Mouse (Mus musculus): ENCODE results near the gene Ppargc1a. TPM values are rescaled to one million over a fixed set of nuclear protein-coding genes. Genes with fewer than 3 reads are reported as not detected.

Ppargc1a gene
- polyA plus RNA-seq, 1 experiment from 2014 or later, result 5.4 TPM

DNA sequence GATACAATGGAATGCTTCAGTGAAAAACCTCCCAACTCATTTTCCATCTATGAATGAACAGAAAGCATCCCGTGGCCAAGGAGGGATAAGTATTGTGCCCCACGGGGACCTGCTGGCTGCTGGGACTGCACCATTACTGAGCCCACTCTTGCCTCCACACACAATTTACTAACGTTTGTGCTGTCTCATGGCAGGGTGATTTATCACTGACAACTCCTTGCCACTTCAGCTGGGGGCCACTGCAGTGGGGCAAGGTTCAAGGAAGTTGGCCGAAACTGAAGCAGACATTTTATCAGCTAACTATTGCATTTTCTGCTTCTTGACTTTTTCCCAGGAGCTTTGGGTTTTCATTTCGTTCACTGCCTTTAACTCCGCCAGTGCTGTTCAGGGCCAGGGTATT, 17.5 kb upstream of the Ppargc1a start:
- no peak overlapping the region for H3K27ac ChIP-seq (ENCODE audit: low read depth, low read length)
- no peak overlapping the region for H3K9ac ChIP-seq (ENCODE audit: low read length)
- H3K27me3 ChIP-seq (replicated peaks; ENCODE audit: control insufficient read depth, insufficient read depth, low read length), result no peaks in the 10 kb centered on the region
- no peaks in the 10 kb centered on the region for H3K9me3 ChIP-seq (replicated peaks; ENCODE audit: control insufficient read depth, low read length)
- DNase-seq (ENCODE audit: low spot score) (no peak), ATAC-seq (no peak)
- H3K36me3 ChIP-seq (ENCODE audit: control insufficient read depth, insufficient read depth, low read length), result no peaks in the 10 kb centered on the region
- 68% methylated on average over 6 of the region's 6 CpGs for WGBS
- H3K4me2 ChIP-seq (ENCODE audit: low read length), result no peak overlapping the region
- H3K4me3 ChIP-seq (ENCODE audit: low read depth, low read length), result no peak overlapping the region
- no peaks in the 10 kb centered on the region for H3K4me1 ChIP-seq (ENCODE audit: control insufficient read depth, insufficient read depth, low read length)

DNA sequence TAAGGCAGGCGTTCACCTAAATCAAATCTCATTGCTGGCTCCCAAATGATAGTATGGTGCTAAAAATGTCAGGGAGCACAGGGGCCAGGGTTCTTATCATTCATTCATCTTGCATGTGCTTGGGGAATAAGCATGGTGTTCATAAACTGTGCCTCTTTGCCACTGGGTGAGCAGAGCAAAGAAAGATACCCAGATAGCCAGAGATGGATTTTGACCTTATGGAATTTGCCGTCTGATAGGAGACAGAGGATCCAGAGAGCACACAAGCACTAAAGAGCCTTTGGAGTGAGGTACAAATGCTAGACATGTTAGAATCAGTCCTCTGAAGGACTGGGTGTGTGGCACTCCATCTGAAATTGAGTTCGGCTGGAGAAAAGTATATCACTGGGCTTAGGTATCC, 16.7 kb upstream of the Ppargc1a start:
- H3K4me3 ChIP-seq (ENCODE audit: low read depth, low read length), result no peak overlapping the region
- no peak for ATAC-seq
- H3K9ac ChIP-seq (ENCODE audit: low read length), result no peak overlapping the region
- no peaks in the 10 kb centered on the region for H3K4me1 ChIP-seq (ENCODE audit: control insufficient read depth, insufficient read depth, low read length)
- WGBS, result 89% methylated on average over 3 of the region's 3 CpGs
- DNase-seq (ENCODE audit: low spot score), result no peak
- H3K4me2 ChIP-seq (ENCODE audit: low read length), result no peak overlapping the region
- no peak overlapping the region for H3K27ac ChIP-seq (ENCODE audit: low read depth, low read length)
- no peaks in the 10 kb centered on the region for H3K27me3 ChIP-seq (replicated peaks; ENCODE audit: control insufficient read depth, insufficient read depth, low read length)
- H3K9me3 ChIP-seq (replicated peaks; ENCODE audit: control insufficient read depth, low read length), result no peaks in the 10 kb centered on the region
- no peaks in the 10 kb centered on the region for H3K36me3 ChIP-seq (ENCODE audit: control insufficient read depth, insufficient read depth, low read length)

DNA sequence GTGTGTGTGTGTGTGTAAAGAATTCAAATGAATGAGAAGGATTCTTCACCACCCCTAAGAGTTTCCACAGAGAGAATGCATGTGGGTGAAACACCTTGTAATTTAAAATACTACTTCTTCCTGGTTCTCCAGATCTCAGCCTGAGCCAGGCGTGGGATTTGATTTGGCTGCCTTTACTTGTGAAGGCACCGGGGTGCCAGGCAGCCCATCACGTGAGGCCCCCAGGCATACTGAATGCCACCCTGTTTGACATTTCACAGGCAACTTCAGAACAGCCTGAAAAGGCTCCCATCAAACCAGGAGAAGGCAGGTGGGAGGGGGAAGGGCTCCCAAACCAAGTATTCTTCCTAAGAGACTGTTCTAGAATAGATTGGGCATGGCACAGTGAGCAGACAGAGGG, 16.1 kb upstream of the Ppargc1a start:
- H3K9ac ChIP-seq (ENCODE audit: low read length), result no peak overlapping the region
- H3K36me3 ChIP-seq (ENCODE audit: control insufficient read depth, insufficient read depth, low read length), result no peaks in the 10 kb centered on the region
- no peak overlapping the region for H3K4me2 ChIP-seq (ENCODE audit: low read length)
- no peak overlapping the region for H3K4me3 ChIP-seq (ENCODE audit: low read depth, low read length)
- H3K27me3 ChIP-seq (replicated peaks; ENCODE audit: control insufficient read depth, insufficient read depth, low read length), result no peaks in the 10 kb centered on the region
- 77% methylated on average over 3 of the region's 3 CpGs for WGBS
- no peaks in the 10 kb centered on the region for H3K4me1 ChIP-seq (ENCODE audit: control insufficient read depth, insufficient read depth, low read length)
- ATAC-seq, result no peak
- H3K9me3 ChIP-seq (replicated peaks; ENCODE audit: control insufficient read depth, low read length), result no peaks in the 10 kb centered on the region
- no peak overlapping the region for H3K27ac ChIP-seq (ENCODE audit: low read depth, low read length)
- DNase-seq (ENCODE audit: low spot score), result no peak

DNA sequence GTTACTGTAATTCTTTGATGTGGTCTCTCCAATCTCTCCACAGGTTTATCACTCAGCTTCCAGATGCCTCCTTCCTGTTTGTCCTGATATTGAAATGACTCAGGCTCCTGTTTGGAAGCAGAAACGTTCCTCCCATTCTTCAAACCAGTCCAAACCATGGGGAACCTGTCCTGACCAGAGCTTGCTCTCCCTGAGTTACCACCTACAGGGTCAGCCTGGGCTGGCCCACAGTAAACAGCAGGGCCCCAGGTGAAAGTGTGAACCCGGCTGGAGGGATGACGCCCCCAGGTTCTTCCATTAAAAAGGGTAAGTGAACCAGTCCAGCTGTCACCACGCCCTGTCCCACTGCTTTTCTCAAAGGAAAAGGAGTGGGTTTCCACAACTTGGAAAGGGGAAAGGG, 15.5 kb upstream of the Ppargc1a start:
- H3K36me3 ChIP-seq (ENCODE audit: control insufficient read depth, insufficient read depth, low read length), result no peaks in the 10 kb centered on the region
- H3K4me2 ChIP-seq (ENCODE audit: low read length), result no peak overlapping the region
- no peak overlapping the region for H3K27ac ChIP-seq (ENCODE audit: low read depth, low read length)
- no peaks in the 10 kb centered on the region for H3K27me3 ChIP-seq (replicated peaks; ENCODE audit: control insufficient read depth, insufficient read depth, low read length)
- H3K4me1 ChIP-seq (ENCODE audit: control insufficient read depth, insufficient read depth, low read length), result no peaks in the 10 kb centered on the region
- ATAC-seq (no peak), DNase-seq (ENCODE audit: low spot score) (no peak)
- WGBS, result 61% methylated on average over 4 of the region's 4 CpGs
- H3K9ac ChIP-seq (ENCODE audit: low read length), result no peak overlapping the region
- H3K4me3 ChIP-seq (ENCODE audit: low read depth, low read length), result no peak overlapping the region
- H3K9me3 ChIP-seq (replicated peaks; ENCODE audit: control insufficient read depth, low read length), result no peaks in the 10 kb centered on the region

DNA sequence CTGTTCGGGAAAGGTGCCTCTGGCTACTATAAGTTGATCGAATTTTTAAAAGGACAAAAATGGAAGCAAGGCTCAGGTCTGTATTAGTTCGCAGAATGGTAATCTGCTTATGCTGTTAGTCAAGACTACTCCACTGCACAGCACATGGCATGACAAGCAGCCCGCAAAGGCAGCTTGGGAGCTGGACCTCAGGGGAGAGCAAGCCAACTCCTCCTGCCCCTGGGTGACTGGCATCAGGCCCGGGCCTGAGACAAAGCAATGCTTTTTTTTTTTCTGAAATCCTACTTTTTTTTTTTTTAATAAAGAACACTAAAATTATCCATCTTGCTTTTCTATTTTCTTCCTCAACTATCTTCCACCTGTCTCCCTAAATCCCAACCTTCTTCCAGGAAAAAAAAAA, 15.1 kb upstream of the Ppargc1a start:
- H3K4me3 ChIP-seq (ENCODE audit: low read depth, low read length), result no peak overlapping the region
- no peak overlapping the region for H3K27ac ChIP-seq (ENCODE audit: low read depth, low read length)
- DNase-seq (ENCODE audit: low spot score), result no peak
- H3K4me2 ChIP-seq (ENCODE audit: low read length), result no peak overlapping the region
- H3K4me1 ChIP-seq (ENCODE audit: control insufficient read depth, insufficient read depth, low read length), result no peaks in the 10 kb centered on the region
- no peak for ATAC-seq
- no peaks in the 10 kb centered on the region for H3K27me3 ChIP-seq (replicated peaks; ENCODE audit: control insufficient read depth, insufficient read depth, low read length)
- no peaks in the 10 kb centered on the region for H3K36me3 ChIP-seq (ENCODE audit: control insufficient read depth, insufficient read depth, low read length)
- H3K9me3 ChIP-seq (replicated peaks; ENCODE audit: control insufficient read depth, low read length), result no peaks in the 10 kb centered on the region
- 84% methylated on average over 5 of the region's 5 CpGs for WGBS
- no peak overlapping the region for H3K9ac ChIP-seq (ENCODE audit: low read length)

DNA sequence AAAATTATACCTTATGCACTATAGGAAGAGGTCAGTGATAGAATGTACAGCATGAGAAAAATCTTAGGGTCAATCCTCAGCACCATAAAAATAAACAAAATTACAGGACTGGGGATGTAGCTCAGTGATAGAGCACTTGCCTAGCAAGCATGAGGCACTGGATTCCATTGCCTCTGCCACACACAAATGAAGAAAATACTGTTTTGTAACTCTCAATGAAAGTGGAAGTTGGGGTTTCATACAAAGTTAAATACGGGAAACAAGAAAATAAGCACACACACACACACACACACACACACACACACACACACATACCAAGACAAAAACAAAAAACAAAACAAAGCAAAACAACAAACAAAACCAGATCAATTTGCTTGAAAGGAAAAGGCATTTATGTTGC, 10.1 kb upstream of the Ppargc1a start:
- no peak overlapping the region for H3K9ac ChIP-seq (ENCODE audit: low read length)
- no peak overlapping the region for H3K27ac ChIP-seq (ENCODE audit: low read depth, low read length)
- WGBS, result 96% methylated on average over 1 of the region's 1 CpGs
- no peaks in the 10 kb centered on the region for H3K4me1 ChIP-seq (ENCODE audit: control insufficient read depth, insufficient read depth, low read length)
- DNase-seq (ENCODE audit: low spot score), result no peak
- no peaks in the 10 kb centered on the region for H3K27me3 ChIP-seq (replicated peaks; ENCODE audit: control insufficient read depth, insufficient read depth, low read length)
- H3K9me3 ChIP-seq (replicated peaks; ENCODE audit: control insufficient read depth, low read length), result no peaks in the 10 kb centered on the region
- H3K36me3 ChIP-seq (ENCODE audit: control insufficient read depth, insufficient read depth, low read length), result no peaks in the 10 kb centered on the region
- no peak for ATAC-seq
- no peak overlapping the region for H3K4me2 ChIP-seq (ENCODE audit: low read length)
- no peak overlapping the region for H3K4me3 ChIP-seq (ENCODE audit: low read depth, low read length)

DNA sequence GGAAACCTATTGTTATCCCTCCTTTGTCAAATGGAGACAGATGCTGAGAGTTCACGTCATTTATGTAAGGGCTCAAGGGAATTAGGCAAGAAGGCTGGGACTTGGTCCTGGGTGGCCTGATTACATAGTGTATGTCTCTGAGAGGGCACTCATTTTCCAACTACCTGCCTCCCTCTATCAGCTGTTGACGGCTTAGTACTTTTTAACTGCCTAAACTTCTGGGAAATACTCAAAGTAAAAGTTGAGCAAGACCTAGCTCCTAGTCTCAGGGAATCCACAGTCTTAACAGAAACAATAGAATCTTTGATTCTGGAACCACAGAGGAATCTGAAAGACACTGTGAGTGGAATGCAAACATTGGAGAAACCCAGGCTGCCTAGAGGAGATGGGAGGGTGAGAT, 6.2 kb upstream of the Ppargc1a start:
- Histone ChIP-seq H3K9ac (ENCODE audit: low read length) (no peak overlapping the region), H3K4me2 (ENCODE audit: low read length) (no peak overlapping the region), H3K4me1 (ENCODE audit: control insufficient read depth, insufficient read depth, low read length) (no peaks in the 10 kb centered on the region), H3K9me3 (replicated peaks; ENCODE audit: control insufficient read depth, low read length) (no peaks in the 10 kb centered on the region), H3K36me3 (ENCODE audit: control insufficient read depth, insufficient read depth, low read length) (no peaks in the 10 kb centered on the region), H3K27ac (ENCODE audit: low read depth, low read length) (no peak overlapping the region), H3K4me3 (ENCODE audit: low read depth, low read length) (no peak overlapping the region), H3K27me3 (replicated peaks; ENCODE audit: control insufficient read depth, insufficient read depth, low read length) (no peaks in the 10 kb centered on the region)
- ATAC-seq, result no peak
- no peak for DNase-seq (ENCODE audit: low spot score)
- 40% methylated on average over 2 of the region's 2 CpGs for WGBS

DNA sequence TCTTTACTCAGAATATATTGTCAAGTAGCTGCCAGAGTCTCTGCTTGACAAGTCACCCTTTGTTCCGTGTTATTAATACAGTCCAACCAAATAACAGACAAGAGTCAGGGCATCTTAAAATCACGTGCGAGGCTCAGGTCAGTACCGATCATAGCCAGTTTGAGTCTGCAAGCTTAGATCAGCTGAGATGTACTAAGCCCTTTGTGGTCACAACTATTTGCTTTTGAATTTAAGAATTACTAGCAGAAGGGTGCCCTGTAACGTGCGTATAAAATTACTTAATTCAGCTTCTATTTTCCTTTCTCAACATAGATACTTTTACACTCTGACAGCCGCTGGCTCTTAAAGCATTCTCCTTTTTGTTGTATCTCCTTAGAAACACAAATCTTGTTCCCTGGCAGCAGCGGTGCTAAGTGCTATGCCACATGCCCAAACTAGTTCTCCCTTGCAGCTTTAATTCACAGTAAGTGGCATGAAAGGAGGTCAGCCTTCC, 718 bp upstream of the Ppargc1a start:
- DNase-seq (ENCODE audit: low spot score), result peak; percentile 51
- Histone ChIP-seq H3K4me2 (ENCODE audit: low read length) (peak overlapping the region; percentile 12; the same call in 1 of the 2 replicates), H3K36me3 (ENCODE audit: control insufficient read depth, insufficient read depth, low read length) (no peaks in the 10 kb centered on the region), H3K27ac (ENCODE audit: low read depth, low read length) (no peak overlapping the region), H3K9ac (ENCODE audit: low read length) (no peak overlapping the region), H3K9me3 (replicated peaks; ENCODE audit: control insufficient read depth, low read length) (no peaks in the 10 kb centered on the region), H3K4me1 (ENCODE audit: control insufficient read depth, insufficient read depth, low read length) (peaks cover 8% of the 10 kb centered on the region), H3K27me3 (replicated peaks; ENCODE audit: control insufficient read depth, insufficient read depth, low read length) (no peaks in the 10 kb centered on the region), H3K4me3 (ENCODE audit: low read depth, low read length) (no peak overlapping the region)
- 28% methylated on average over 8 of the region's 8 CpGs for WGBS
- peak; percentile 72 for ATAC-seq

DNA sequence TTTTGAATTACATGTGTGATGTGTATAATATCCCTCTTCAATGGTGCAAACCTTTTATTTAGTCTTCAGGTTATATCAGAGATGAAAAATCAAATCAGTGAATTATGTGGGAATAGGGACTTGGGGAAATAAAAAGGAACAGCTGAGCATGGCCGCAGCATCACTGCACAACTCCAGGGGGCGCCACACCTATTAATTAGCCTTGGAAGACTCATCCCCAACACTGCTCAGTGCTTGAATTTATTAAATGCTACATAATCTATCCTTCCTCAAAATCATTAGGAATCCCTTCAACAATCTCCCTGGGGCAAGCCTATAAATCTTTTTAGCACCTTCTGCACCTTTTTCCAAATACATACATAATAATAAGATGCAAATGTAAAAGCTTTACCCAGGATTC, 1.9 kb downstream of the Ppargc1a start:
- no peak overlapping the region for H3K27ac ChIP-seq (ENCODE audit: low read depth, low read length)
- H3K4me2 ChIP-seq (ENCODE audit: low read length), result no peak overlapping the region
- no peak for DNase-seq (ENCODE audit: low spot score)
- no peak overlapping the region for H3K9ac ChIP-seq (ENCODE audit: low read length)
- no peaks in the 10 kb centered on the region for H3K36me3 ChIP-seq (ENCODE audit: control insufficient read depth, insufficient read depth, low read length)
- no peaks in the 10 kb centered on the region for H3K27me3 ChIP-seq (replicated peaks; ENCODE audit: control insufficient read depth, insufficient read depth, low read length)
- ATAC-seq, result no peak
- H3K9me3 ChIP-seq (replicated peaks; ENCODE audit: control insufficient read depth, low read length), result no peaks in the 10 kb centered on the region
- WGBS, result 67% methylated on average over 2 of the region's 2 CpGs
- peaks cover 8% of the 10 kb centered on the region for H3K4me1 ChIP-seq (ENCODE audit: control insufficient read depth, insufficient read depth, low read length)
- H3K4me3 ChIP-seq (ENCODE audit: low read depth, low read length), result no peak overlapping the region
